In genomic region chr6:139882076-139882475, GRCm38 (mm10) we compare ENCODE assay signal across 20 mouse cellular contexts.
"Had no signal": no experiment of that assay in that cellular context is flagged by ENCODE, and none has a peak within 500 bp of the region (broad histone marks: within the 10 kb centered on the region; RNA-seq: fewer than 3 reads in every experiment).

No protein-coding gene starts in this region.

- H3K36me3 ChIP-seq: intestine, embryonic 15.5 days; kidney, embryonic 15.5 days; limb, embryonic 12.5 days; limb, embryonic 15.5 days; liver, embryonic 15.5 days had no signal

- H3K27ac ChIP-seq: intestine, embryonic 15.5 days; kidney, embryonic 15.5 days; limb, embryonic 12.5 days; limb, embryonic 15.5 days; liver, embryonic 15.5 days; macrophage; stomach, postnatal 0 days had no signal

- H3K9me3 ChIP-seq: intestine, embryonic 15.5 days; kidney, embryonic 15.5 days; limb, embryonic 12.5 days; limb, embryonic 15.5 days; liver, embryonic 15.5 days had no signal

- H3K4me1 ChIP-seq: intestine, embryonic 15.5 days; kidney, embryonic 15.5 days; limb, embryonic 12.5 days; limb, embryonic 15.5 days; liver, embryonic 15.5 days had no signal

- ATAC-seq: intestine, embryonic 15.5 days had no signal

- H3K9ac ChIP-seq: intestine, embryonic 15.5 days; kidney, embryonic 15.5 days; limb, embryonic 12.5 days; limb, embryonic 15.5 days; liver, embryonic 15.5 days had no signal

- H3K4me3 ChIP-seq: intestine, embryonic 15.5 days; kidney, embryonic 15.5 days; limb, embryonic 12.5 days; limb, embryonic 15.5 days; liver, embryonic 15.5 days had no signal

- H3K4me2 ChIP-seq: intestine, embryonic 15.5 days; kidney, embryonic 15.5 days; limb, embryonic 12.5 days; limb, embryonic 15.5 days; liver, embryonic 15.5 days; midbrain, embryonic 11.5 days had no signal

- H3K27me3 ChIP-seq: intestine, embryonic 15.5 days; kidney, embryonic 15.5 days; limb, embryonic 12.5 days; limb, embryonic 15.5 days; liver, embryonic 15.5 days had no signal

- DNase-seq: kidney, adult 11 months; kidney, adult 8-10 months; kidney, postnatal 10 days; kidney, postnatal 36 days; left cerebral cortex, postnatal 4 days; lung, postnatal 14 days; midbrain, embryonic 14.5 days; right cerebral cortex, postnatal 14 days; right cerebral cortex, postnatal 4 days; thymus, adult 2 months; thymus, postnatal 14 days; thymus, postnatal 4 days had no signal
